Mouse (Mus musculus): Measurements from ENCODE around the gene Ubxn6. TPM values are rescaled to one million over a fixed set of nuclear protein-coding genes. Genes with fewer than 3 reads are reported as not detected.

Gene Ubxn6
- polyA plus RNA-seq, 1 experiment: 37.8 TPM

GRCm38 (mm10) chr17:56022131-56022988 lies 52.5 kb downstream of the Ubxn6 start:
- no peak for TF ChIP-seq GATA1 (IDR thresholded peaks at IDR 0.05; ENCODE audit: low read length)

GRCm38 (mm10) chr17:56021161-56021910 lies 53.5 kb downstream of the Ubxn6 start:
- no peak for TF ChIP-seq GATA1 (IDR thresholded peaks at IDR 0.05; ENCODE audit: low read length)

DNA sequence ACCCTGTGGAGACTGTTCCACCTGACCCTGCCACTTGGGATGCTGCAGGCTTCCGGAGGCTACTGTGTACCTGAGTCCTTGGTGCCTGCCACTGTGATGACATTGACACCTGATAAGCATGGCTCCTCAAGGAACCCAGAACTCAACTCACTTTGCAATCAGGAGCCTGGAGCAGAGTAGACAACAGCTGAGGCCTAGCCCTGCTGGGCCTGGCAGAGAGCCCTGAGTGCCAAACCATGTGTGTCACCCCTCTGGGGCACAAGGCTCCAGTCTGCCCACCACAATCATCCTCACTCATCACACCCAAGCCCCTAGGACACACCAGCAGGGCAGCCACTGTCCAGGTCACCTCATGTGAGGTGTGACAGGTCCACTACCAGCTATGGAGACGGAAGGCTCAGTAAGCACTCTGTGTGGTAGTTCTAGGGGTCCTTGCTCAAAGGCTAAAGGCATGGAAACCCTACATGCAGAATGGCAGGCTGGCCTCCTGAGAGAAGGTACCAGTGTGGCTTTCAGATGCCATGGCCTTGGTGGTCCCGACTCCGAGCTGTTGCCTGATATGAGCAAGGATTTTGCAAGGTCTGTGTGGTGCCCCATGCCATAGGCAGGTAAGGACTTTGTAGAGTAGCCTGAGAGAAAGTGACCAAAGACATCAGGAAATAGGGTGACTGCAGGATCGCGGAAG lies 54.3 kb downstream of the Ubxn6 start:
- no peak for TF ChIP-seq GATA1 (IDR thresholded peaks at IDR 0.05; ENCODE audit: low read length)

DNA sequence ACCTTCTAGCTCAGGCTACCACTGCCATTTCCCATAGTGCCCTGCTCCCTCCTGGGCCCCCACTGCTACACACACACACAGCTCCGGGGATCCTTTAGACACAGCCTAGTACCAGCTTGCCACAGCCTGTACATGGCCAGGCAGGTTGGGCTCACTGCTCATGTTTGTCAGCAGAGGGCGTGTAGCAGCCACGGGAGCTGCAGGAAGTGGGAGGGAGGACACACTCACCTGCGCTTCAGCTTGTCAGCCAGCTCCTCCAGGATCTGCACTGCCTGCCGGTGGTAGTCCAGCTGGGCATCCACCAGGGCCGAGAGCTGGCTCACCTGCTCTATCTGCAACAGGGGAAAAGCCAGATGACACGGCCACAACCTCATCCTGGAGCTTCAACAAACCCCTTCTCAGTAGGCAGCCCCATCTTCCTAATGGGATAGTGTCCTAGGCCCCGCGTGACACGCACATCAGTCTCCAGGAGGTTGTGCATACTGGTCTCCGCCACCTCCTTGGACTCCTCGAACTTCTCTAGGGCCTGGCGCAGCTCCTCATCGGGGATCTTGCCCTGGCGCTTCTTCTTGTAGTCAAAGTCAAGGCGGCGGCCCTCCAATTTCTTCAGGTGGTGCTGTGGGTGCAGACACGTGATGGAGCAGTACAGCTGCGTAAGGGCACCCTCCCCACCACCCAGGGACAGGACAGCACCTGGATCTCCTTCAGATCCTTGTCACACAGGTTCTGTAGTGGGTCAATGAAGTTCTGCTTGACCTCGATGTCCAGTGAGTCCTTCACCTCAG lies 56.3 kb downstream of the Ubxn6 start:
- no peak for TF ChIP-seq GATA1 (IDR thresholded peaks at IDR 0.05; ENCODE audit: low read length)

DNA sequence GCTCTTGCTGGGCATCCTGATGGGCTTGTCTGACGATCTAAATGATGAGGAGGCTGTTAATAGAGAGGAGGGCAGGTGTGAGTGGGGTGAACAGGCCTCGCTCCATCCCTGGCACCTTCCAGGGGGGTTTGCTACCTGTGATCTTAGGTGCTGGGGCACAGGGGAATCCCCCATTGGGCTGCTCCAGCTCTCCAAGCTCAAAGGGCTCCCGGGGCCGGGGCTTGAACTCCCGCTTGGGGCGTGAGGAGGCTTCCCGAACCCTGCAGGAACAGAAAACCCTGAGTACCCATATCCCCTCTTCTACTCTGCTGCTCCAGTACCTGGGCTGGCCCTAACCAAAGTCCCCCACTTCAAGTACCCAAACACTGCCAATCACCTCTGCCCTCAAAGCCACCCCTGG lies 57.0 kb downstream of the Ubxn6 start:
- TF ChIP-seq GATA1 (IDR thresholded peaks at IDR 0.05; ENCODE audit: low read length): no peak

Other genes with a start within 250 kb of the Ubxn6 start
- 0.19 and 0.22 TPM in 2 replicates for gene Zfp119a, start 196.1 kb downstream of the Ubxn6 start, polyA plus RNA-seq (2012)
- gene Zfp959, start 182.9 kb downstream of the Ubxn6 start, polyA plus RNA-seq (2012): 1.4 and 2.0 TPM in 2 replicates
- gene Zfp119b, start 125.5 kb downstream of the Ubxn6 start, polyA plus RNA-seq (2012): 0.16 and 0.28 TPM in 2 replicates
- gene Ebi3, start 122.4 kb downstream of the Ubxn6 start, polyA plus RNA-seq (2012): 0.12 and 0.22 TPM in 2 replicates
- 35.7 and 46.0 TPM in 2 replicates for gene Yju2, start 115.9 kb downstream of the Ubxn6 start, polyA plus RNA-seq (2012)
- 0.13 and 0.19 TPM in 2 replicates for gene Shd, start 104.6 kb downstream of the Ubxn6 start, polyA plus RNA-seq (2012)
- gene Fsd1, start 88.5 kb downstream of the Ubxn6 start, polyA plus RNA-seq (2012): not detected in 2 replicates
- gene Stap2, start 69.4 kb downstream of the Ubxn6 start, polyA plus RNA-seq (2012): 0.06 and 0.08 TPM in 2 replicates
- 30.8 and 37.9 TPM in 2 replicates for gene Mpnd, start 69.3 kb downstream of the Ubxn6 start, polyA plus RNA-seq (2012)
- gene Sh3gl1, start 38.4 kb downstream of the Ubxn6 start, polyA plus RNA-seq (2012): 73.8 and 78.3 TPM in 2 replicates
- gene Chaf1a, start 34.6 kb downstream of the Ubxn6 start, polyA plus RNA-seq (2012): 95.0 and 102 TPM in 2 replicates
- gene Hdgfl2, start 4.6 kb upstream of the Ubxn6 start, polyA plus RNA-seq (2012): 208 and 276 TPM in 2 replicates
- gene Plin4, start 34.8 kb upstream of the Ubxn6 start, polyA plus RNA-seq (2012): not detected in 2 replicates
- gene Plin5, start 42.6 kb upstream of the Ubxn6 start, polyA plus RNA-seq (2012): not detected in 2 replicates
- not detected in 2 replicates for gene Lrg1, start 47.0 kb upstream of the Ubxn6 start, polyA plus RNA-seq (2012)
- gene Sema6b, start 65.3 kb upstream of the Ubxn6 start, polyA plus RNA-seq (2012): 0.70 and 0.81 TPM in 2 replicates
- 0.81 and 1.2 TPM in 2 replicates for gene Tnfaip8l1, start 87.4 kb upstream of the Ubxn6 start, polyA plus RNA-seq (2012)
- 36.2 and 42.7 TPM in 2 replicates for gene Mydgf, start 108.9 kb upstream of the Ubxn6 start, polyA plus RNA-seq (2012)
- 54.7 and 60.0 TPM in 2 replicates for gene Dpp9, start 143.9 kb upstream of the Ubxn6 start, polyA plus RNA-seq (2012)
- gene Fem1a, start 181.8 kb upstream of the Ubxn6 start, polyA plus RNA-seq (2012): 20.8 and 21.5 TPM in 2 replicates
- 6.3 and 7.7 TPM in 2 replicates for gene Ticam1, start 201.8 kb upstream of the Ubxn6 start, polyA plus RNA-seq (2012)
- 7.3 and 7.9 TPM in 2 replicates for gene Plin3, start 217.8 kb upstream of the Ubxn6 start, polyA plus RNA-seq (2012)
- gene Arrdc5, start 225.3 kb upstream of the Ubxn6 start, polyA plus RNA-seq (2012): not detected in 2 replicates
- gene Uhrf1, start 228.3 kb upstream of the Ubxn6 start, polyA plus RNA-seq (2012): 122 and 123 TPM in 2 replicates